Mouse (Mus musculus): ENCODE measurements around the gene Wdr24. TPM values are rescaled to one million over a fixed set of nuclear protein-coding genes. Genes with fewer than 3 reads are reported as not detected.
"Not testable (repeated sequence)": the region's sequence is repeated elsewhere in the genome, so short reads cannot be mapped to it uniquely, and the experiment has no call there.

Wdr24 gene
- polyA plus RNA-seq, 1 experiment from 2014 or later, result 27.1 TPM

GRCm38 (mm10) chr17:25864311-25864710 lies 40.9 kb downstream of the Wdr24 start:
- Histone ChIP-seq H3K9ac (no peak overlapping the region), H3K9me3 (replicated peaks) (no peaks in the 10 kb centered on the region), H3K27me3 (no peaks in the 10 kb centered on the region), H3K36me3 (no peaks in the 10 kb centered on the region), H3K4me3 (replicated peaks) (no peak overlapping the region), H3K4me1 (peaks cover 34% of the 10 kb centered on the region), H3K27ac (replicated peaks) (no peak overlapping the region), H3K4me2 (replicated peaks) (no peak overlapping the region)
- WGBS, result 89% methylated on average over 14 of the region's 14 CpGs
- no peak for ATAC-seq (ENCODE audit: insufficient number of reproducible peaks, low FRiP score, low TSS enrichment, low read depth)

- no peaks in the 10 kb centered on the region for H3K9me3 ChIP-seq (replicated peaks)
- H3K4me3 ChIP-seq (replicated peaks), result no peak overlapping the region
- H3K27me3 ChIP-seq, result no peaks in the 10 kb centered on the region
- H3K27ac ChIP-seq (replicated peaks), result no peak overlapping the region
- H3K4me2 ChIP-seq (replicated peaks), result no peak overlapping the region
- H3K9ac ChIP-seq, result no peak overlapping the region
- H3K36me3 ChIP-seq, result no peaks in the 10 kb centered on the region
- 88% methylated on average over 11 of the region's 11 CpGs for WGBS
- peaks cover 31% of the 10 kb centered on the region for H3K4me1 ChIP-seq
- ATAC-seq (ENCODE audit: insufficient number of reproducible peaks, low FRiP score, low TSS enrichment, low read depth), result no peak
These were observed 41.9 kb downstream of the Wdr24 start for GRCm38 (mm10) chr17:25865288-25865687.

- no peaks in the 10 kb centered on the region for H3K27me3 ChIP-seq
- no peak overlapping the region for H3K27ac ChIP-seq (replicated peaks)
- no peak overlapping the region for H3K4me3 ChIP-seq (replicated peaks)
- 87% methylated on average over 3 of the region's 3 CpGs for WGBS
- no peak overlapping the region for H3K4me2 ChIP-seq (replicated peaks)
- no peak for ATAC-seq (ENCODE audit: insufficient number of reproducible peaks, low FRiP score, low TSS enrichment, low read depth)
- no peaks in the 10 kb centered on the region for H3K9me3 ChIP-seq (replicated peaks)
- no peak overlapping the region for H3K9ac ChIP-seq
- H3K4me1 ChIP-seq, result peaks cover 22% of the 10 kb centered on the region
- H3K36me3 ChIP-seq, result no peaks in the 10 kb centered on the region
These were observed 42.7 kb downstream of the Wdr24 start for GRCm38 (mm10) chr17:25866172-25866571.

DNA sequence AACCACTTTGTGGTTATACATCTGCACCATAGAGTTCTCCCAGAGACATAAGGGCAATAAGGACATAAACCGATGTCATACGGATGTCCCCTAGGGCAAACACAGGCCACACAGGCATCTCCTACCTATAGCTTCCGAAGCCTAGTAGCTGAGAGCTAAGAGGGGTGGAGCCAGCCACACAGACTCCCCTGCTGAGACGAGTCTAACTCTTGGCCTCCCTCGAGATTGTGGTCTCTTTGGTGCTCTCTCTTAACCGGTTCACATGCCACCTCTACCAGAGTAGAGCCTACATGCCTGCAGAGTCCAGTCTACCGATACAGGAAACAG lies 44.0 kb downstream of the Wdr24 start:
- H3K9ac ChIP-seq, result no peak overlapping the region
- peaks cover 15% of the 10 kb centered on the region for H3K4me1 ChIP-seq
- H3K4me3 ChIP-seq (replicated peaks), result peak overlapping the region; percentile 71
- H3K27ac ChIP-seq (replicated peaks), result no peak overlapping the region
- ATAC-seq (ENCODE audit: insufficient number of reproducible peaks, low FRiP score, low TSS enrichment, low read depth), result no peak
- peak overlapping the region; percentile 99 for H3K4me2 ChIP-seq (replicated peaks)
- H3K27me3 ChIP-seq, result no peaks in the 10 kb centered on the region
- WGBS, result 12% methylated on average over 7 of the region's 7 CpGs
- H3K9me3 ChIP-seq (replicated peaks), result no peaks in the 10 kb centered on the region
- H3K36me3 ChIP-seq, result no peaks in the 10 kb centered on the region

DNA sequence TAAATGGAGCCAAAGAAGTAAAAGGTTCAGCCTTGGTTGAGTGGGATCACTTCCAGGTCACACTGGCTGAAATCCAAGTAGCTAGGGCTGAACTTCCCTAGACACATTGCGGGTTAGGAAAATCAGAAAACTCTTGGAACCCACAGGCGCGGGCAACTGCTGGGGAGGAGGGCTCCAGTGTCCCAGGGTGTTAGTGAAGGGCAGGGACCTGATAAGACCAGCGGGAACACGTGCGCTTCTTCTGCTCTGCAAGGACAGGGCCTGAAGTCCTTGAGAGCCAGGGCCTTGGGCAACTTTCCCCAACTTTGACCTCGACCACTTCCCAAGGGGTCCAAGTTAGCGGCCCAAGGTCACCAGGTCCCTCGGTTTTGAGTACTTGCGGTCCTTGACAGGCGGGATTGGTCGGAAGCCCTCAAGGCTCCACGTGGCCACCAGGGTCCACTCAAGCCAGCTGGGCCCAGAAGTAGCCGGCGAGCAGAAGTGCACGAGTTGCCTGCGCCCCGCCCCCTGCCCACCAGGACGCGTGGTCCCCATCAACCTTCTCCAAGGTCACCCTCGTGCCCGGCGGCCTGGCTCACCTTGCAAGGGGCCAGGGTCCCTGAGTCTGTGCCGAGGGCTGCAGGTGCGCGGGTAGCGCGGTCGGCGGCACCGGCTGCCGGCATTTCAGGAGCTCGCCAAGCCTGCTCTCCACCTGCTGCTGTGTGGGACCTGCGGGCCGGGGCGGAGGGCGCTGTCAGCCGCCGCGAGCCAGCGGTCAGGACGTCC lies 44.6 kb downstream of the Wdr24 start:
- ATAC-seq (ENCODE audit: insufficient number of reproducible peaks, low FRiP score, low TSS enrichment, low read depth), result peak; percentile 8; the same call in 1 of the 2 replicates
- Histone ChIP-seq H3K9me3 (replicated peaks) (no peaks in the 10 kb centered on the region), H3K4me2 (replicated peaks) (peak overlapping the region; percentile 99), H3K4me1 (peaks cover 15% of the 10 kb centered on the region), H3K27ac (replicated peaks) (peak overlapping the region; percentile 59), H3K36me3 (no peaks in the 10 kb centered on the region), H3K4me3 (replicated peaks) (peak overlapping the region; percentile 71), H3K9ac (peak overlapping the region; percentile 63), H3K27me3 (no peaks in the 10 kb centered on the region)
- WGBS, result under 1% methylated on average over 42 of the region's 42 CpGs

DNA sequence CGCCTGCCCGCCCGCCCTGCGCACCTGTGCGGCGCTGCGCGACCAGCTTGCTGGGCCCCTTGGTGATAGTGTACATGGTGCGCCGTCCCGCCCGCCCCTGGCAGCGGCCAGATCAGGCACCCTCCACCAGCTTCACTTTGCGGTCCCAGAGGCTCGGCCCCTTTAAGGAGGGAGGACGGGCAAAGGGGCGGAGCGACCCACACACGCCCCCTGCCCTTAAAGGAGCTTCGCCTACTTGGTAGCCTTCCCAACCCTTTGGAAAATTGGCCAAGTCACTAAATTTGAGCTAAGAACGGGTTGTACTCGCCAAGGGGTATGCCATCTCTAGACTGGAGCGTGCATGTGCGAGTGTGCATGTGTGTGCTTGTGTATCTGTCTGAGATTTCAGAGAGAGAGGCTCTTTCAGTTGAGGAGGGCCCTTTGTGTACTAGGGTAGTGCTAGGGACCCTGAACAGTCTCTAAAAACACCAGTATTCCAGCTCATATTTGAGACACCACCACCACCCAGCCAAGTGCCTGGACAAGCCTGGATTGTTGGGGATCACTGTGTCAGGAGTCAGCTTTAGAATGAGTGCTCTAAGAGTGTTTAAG lies 45.3 kb downstream of the Wdr24 start, which contains the start of gene Mcrip2:
Gene Mcrip2 (minus strand): TSS at position 164 of the 591 bp plus-strand sequence.
- peaks cover 15% of the 10 kb centered on the region for H3K4me1 ChIP-seq
- ATAC-seq (ENCODE audit: insufficient number of reproducible peaks, low FRiP score, low TSS enrichment, low read depth), result peak; percentile 85
- peak within 1 kb of the TSS; percentile 71 for H3K4me3 ChIP-seq (replicated peaks)
- H3K4me2 ChIP-seq (replicated peaks), result peak within 1 kb of the TSS; percentile 99
- no peaks in the 10 kb centered on the region for H3K27me3 ChIP-seq
- H3K36me3 ChIP-seq, result no peaks in the 10 kb centered on the region
- H3K9ac ChIP-seq, result peak within 1 kb of the TSS; percentile 63
- peak within 1 kb of the TSS; percentile 59 for H3K27ac ChIP-seq (replicated peaks)
- H3K9me3 ChIP-seq (replicated peaks), result no peaks in the 10 kb centered on the region
- 0% methylated on average over 24 of the region's 24 CpGs for WGBS

- Histone ChIP-seq H3K4me2 (replicated peaks) (no peak overlapping the region), H3K36me3 (no peaks in the 10 kb centered on the region), H3K4me1 (peaks cover 23% of the 10 kb centered on the region), H3K9ac (no peak overlapping the region), H3K27me3 (no peaks in the 10 kb centered on the region), H3K4me3 (replicated peaks) (no peak overlapping the region), H3K27ac (replicated peaks) (no peak overlapping the region), H3K9me3 (replicated peaks) (no peaks in the 10 kb centered on the region)
- WGBS, result 87% methylated on average over 8 of the region's 8 CpGs
- no peak for ATAC-seq (ENCODE audit: insufficient number of reproducible peaks, low FRiP score, low TSS enrichment, low read depth)
These were observed 46.1 kb downstream of the Wdr24 start for GRCm38 (mm10) chr17:25869498-25869897.

GRCm38 (mm10) chr17:25869954-25870353 lies 46.5 kb downstream of the Wdr24 start:
- 81% methylated on average over 2 of the region's 2 CpGs for WGBS
- ATAC-seq (ENCODE audit: insufficient number of reproducible peaks, low FRiP score, low TSS enrichment, low read depth), result no peak
- H3K4me3 ChIP-seq (replicated peaks), result no peak overlapping the region
- peaks cover 25% of the 10 kb centered on the region for H3K4me1 ChIP-seq
- no peak overlapping the region for H3K27ac ChIP-seq (replicated peaks)
- no peaks in the 10 kb centered on the region for H3K27me3 ChIP-seq
- H3K9ac ChIP-seq, result no peak overlapping the region
- no peak overlapping the region for H3K4me2 ChIP-seq (replicated peaks)
- H3K9me3 ChIP-seq (replicated peaks), result no peaks in the 10 kb centered on the region
- H3K36me3 ChIP-seq, result no peaks in the 10 kb centered on the region

GRCm38 (mm10) chr17:25871566-25871965 lies 48.1 kb downstream of the Wdr24 start:
- not testable (repeated sequence) for H3K9ac ChIP-seq; H3K4me2 ChIP-seq (replicated peaks); H3K9me3 ChIP-seq (replicated peaks); H3K27ac ChIP-seq (replicated peaks); ATAC-seq (ENCODE audit: insufficient number of reproducible peaks, low FRiP score, low TSS enrichment, low read depth); H3K4me3 ChIP-seq (replicated peaks); H3K27me3 ChIP-seq; H3K36me3 ChIP-seq
- H3K4me1 ChIP-seq, result peaks cover 33% of the 10 kb centered on the region

DNA sequence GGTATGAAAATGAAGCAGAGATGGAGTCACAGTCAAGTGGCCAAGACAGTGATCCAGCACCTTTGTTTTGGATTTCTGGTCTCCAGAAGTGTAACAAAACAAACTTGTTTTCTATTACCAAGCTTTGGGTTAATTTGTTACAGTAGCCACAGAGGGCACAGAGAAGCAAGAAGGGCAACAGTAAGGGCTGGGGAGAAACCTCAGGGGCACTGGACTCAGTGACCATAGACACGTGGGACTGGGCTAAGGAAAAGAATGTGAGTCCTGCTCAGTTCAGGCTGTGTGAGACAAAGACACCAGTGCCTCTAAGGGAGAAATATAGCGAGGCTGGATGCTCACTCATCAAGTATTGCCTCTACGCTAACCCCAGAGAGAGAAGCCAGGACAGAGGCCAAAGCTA lies 49.2 kb downstream of the Wdr24 start:
- Histone ChIP-seq H3K9me3 (replicated peaks) (no peaks in the 10 kb centered on the region), H3K27ac (replicated peaks) (no peak overlapping the region), H3K4me1 (peaks cover 35% of the 10 kb centered on the region), H3K4me2 (replicated peaks) (no peak overlapping the region), H3K9ac (no peak overlapping the region), H3K36me3 (0 out of 2 replicates have a peak, but pooled peaks cover 1% of the 10 kb centered on the region), H3K4me3 (replicated peaks) (no peak overlapping the region), H3K27me3 (no peaks in the 10 kb centered on the region)
- WGBS, result 84% methylated on average over 3 of the region's 3 CpGs
- no peak for ATAC-seq (ENCODE audit: insufficient number of reproducible peaks, low FRiP score, low TSS enrichment, low read depth)

DNA sequence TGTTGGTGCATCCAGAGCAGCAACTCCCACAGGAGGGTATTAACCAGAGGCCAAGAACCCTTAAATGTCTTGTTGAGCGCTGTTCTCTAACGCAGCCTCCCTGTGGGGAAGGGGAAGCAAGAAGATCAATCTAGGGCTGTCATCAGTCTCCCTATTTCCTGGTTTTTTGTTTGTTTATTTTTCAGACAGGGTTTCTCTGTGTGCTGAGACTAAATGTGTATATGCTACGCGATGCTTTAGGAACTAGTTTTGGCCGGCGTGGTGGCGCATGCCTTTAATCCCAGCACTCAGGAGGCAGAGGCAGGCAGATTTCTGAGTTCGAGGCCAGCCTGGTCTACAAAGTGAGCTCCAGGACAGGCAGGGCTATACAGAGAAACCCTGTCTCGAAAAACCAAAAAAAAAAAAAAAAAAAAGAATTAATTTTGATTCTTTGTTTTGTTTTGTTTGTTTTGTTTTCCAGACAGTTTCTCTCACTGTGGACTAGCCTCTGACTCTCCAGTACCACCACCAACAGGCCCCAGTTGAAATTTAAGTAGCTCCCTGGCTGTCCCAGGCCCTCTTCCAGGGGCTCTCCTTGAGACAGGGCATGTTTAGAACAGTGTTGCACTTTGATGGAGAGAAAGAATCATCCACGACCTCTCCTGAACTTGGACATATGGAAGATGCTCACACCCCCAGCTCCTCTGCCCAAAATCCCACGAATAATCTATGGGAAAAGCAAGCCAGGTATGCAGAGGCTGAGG lies 50.1 kb downstream of the Wdr24 start:
- Histone ChIP-seq H3K4me3 (replicated peaks) (peak overlapping the region; percentile 86), H3K9me3 (replicated peaks) (no peaks in the 10 kb centered on the region), H3K27me3 (no peaks in the 10 kb centered on the region), H3K27ac (replicated peaks) (peak overlapping the region; percentile 96), H3K4me2 (replicated peaks) (peak overlapping the region; percentile 91), H3K9ac (no peak overlapping the region), H3K4me1 (peaks cover 28% of the 10 kb centered on the region), H3K36me3 (peaks cover 10% of the 10 kb centered on the region; the same call in 1 of the 2 replicates)
- ATAC-seq (ENCODE audit: insufficient number of reproducible peaks, low FRiP score, low TSS enrichment, low read depth), result no peak
- 79% methylated on average over 11 of the region's 11 CpGs for WGBS
